In the genomic region with DNA sequence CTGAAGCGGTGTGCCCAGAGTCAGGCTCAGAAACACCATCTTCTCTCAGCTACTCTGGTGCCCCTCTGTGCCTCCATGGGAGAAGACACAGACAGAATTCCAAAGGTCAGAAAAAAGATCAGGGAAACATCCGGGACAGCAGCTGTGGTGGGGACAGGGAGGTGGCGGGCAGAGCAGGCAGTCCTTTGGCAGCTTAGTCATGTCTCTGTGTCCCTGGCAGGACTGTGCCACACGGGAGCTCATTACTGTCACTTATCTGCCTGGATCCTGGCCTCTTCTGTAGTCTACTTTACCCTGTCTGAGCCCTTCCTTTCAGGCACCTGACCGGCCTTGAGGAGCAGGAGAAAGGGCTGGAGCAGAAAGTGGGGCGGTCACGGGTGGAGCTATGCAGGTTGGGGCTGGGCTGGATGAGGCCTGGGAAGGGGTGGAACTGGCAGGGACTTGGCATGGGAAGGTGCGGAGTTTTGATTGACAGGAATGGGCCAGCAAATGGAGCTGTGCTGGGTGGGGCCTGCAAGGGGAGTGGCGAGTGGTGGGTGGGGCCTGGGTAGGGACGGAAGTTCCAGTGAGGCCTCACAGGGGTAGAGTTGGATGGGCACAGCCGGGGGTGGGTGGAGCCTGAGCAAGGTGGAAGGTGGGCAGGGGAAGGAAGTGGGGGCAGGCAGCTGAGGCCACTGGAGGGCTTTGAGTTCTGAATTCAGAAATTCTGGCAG, we compare ENCODE assay signal across 7 mouse cellular contexts.
A peak's percentile ranks its signal among the peaks of the same experiment; 100 is the strongest.
DNase-seq lines count a peak whose midpoint lies in the region; ATAC-seq and TF ChIP-seq lines count a peak whose summit lies in the region.

No protein-coding gene starts in this region.

- no peak overlapping the region for H3K9ac ChIP-seq in intestine, embryonic 14.5 days (ENCODE audit: low read length)
- H3K9ac ChIP-seq in limb, embryonic 13.5 days: no peak overlapping the region
- no peak overlapping the region for H3K9ac ChIP-seq in midbrain, embryonic 11.5 days (ENCODE audit: low read length)
- H3K9ac ChIP-seq in stomach, postnatal 0 days (ENCODE audit: low read length): no peak overlapping the region

- DNase-seq in Muller cell, postnatal 12 days (ENCODE audit: inconsistent ontology term): peak; percentile 61
- peak; percentile 63 for DNase-seq in adrenal gland, postnatal 10 days
- peak; percentile 30 to 41 for DNase-seq in frontal cortex, postnatal 14 days (ENCODE audit: low spot score in 2 of 2)
- DNase-seq in intestine, embryonic 14.5 days (ENCODE audit: low spot score): peak; percentile 72
- peak; percentile 76 for DNase-seq in midbrain, embryonic 11.5 days (ENCODE audit: low spot score, missing footprints)
- peak; percentile 93 for DNase-seq in stomach, postnatal 0 days (ENCODE audit: low spot score)

- no peaks in the 10 kb centered on the region for H3K9me3 ChIP-seq in intestine, embryonic 14.5 days (ENCODE audit: control insufficient read depth, low read length)
- no peaks in the 10 kb centered on the region for H3K9me3 ChIP-seq in limb, embryonic 13.5 days
- no peaks in the 10 kb centered on the region for H3K9me3 ChIP-seq in midbrain, embryonic 11.5 days (ENCODE audit: control insufficient read depth, low read length)
- H3K9me3 ChIP-seq in stomach, postnatal 0 days (ENCODE audit: control insufficient read depth, low read length): no peaks in the 10 kb centered on the region

- H3K4me2 ChIP-seq in intestine, embryonic 14.5 days (ENCODE audit: low read length): no peak overlapping the region
- no peak overlapping the region for H3K4me2 ChIP-seq in limb, embryonic 13.5 days (replicated peaks)
- H3K4me2 ChIP-seq in midbrain, embryonic 11.5 days: no peak overlapping the region
- H3K4me2 ChIP-seq in stomach, postnatal 0 days (replicated peaks; ENCODE audit: low read depth): no peak overlapping the region

- no peaks in the 10 kb centered on the region for H3K27me3 ChIP-seq in intestine, embryonic 14.5 days (replicated peaks; ENCODE audit: control insufficient read depth, insufficient read depth, low read length)
- H3K27me3 ChIP-seq in limb, embryonic 13.5 days: 0 out of 2 replicates have a peak, but pooled peaks cover 6% of the 10 kb centered on the region
- no peaks in the 10 kb centered on the region for H3K27me3 ChIP-seq in midbrain, embryonic 11.5 days (ENCODE audit: control insufficient read depth, insufficient read depth, low read length)
- H3K27me3 ChIP-seq in stomach, postnatal 0 days (ENCODE audit: control insufficient read depth, insufficient read depth, low read length): no peaks in the 10 kb centered on the region

- no peak overlapping the region for H3K27ac ChIP-seq in intestine, embryonic 14.5 days (ENCODE audit: low read depth)
- H3K27ac ChIP-seq in limb, embryonic 13.5 days: no peak overlapping the region
- H3K27ac ChIP-seq in midbrain, embryonic 11.5 days (ENCODE audit: low read depth, low read length): no peak overlapping the region
- no peak overlapping the region for H3K27ac ChIP-seq in stomach, postnatal 0 days (replicated peaks)

- no peak for TF ChIP-seq EP300 in stomach, postnatal 0 days (optimal IDR thresholded peaks at IDR 0.05)

- no peak overlapping the region for H3K4me3 ChIP-seq in intestine, embryonic 14.5 days (ENCODE audit: low read depth, low read length)
- no peak overlapping the region for H3K4me3 ChIP-seq in limb, embryonic 13.5 days
- H3K4me3 ChIP-seq in midbrain, embryonic 11.5 days (ENCODE audit: low read depth, low read length): no peak overlapping the region
- H3K4me3 ChIP-seq in stomach, postnatal 0 days (ENCODE audit: low read depth, low read length): no peak overlapping the region

- H3K36me3 ChIP-seq in intestine, embryonic 14.5 days (ENCODE audit: control insufficient read depth, insufficient read depth, low read length): no peaks in the 10 kb centered on the region
- no peaks in the 10 kb centered on the region for H3K36me3 ChIP-seq in limb, embryonic 13.5 days
- no peaks in the 10 kb centered on the region for H3K36me3 ChIP-seq in midbrain, embryonic 11.5 days (ENCODE audit: control insufficient read depth, insufficient read depth, low read length)
- no peaks in the 10 kb centered on the region for H3K36me3 ChIP-seq in stomach, postnatal 0 days (ENCODE audit: control insufficient read depth, insufficient read depth, low read length)

- 0 out of 2 replicates have a peak, but pooled peaks cover 5% of the 10 kb centered on the region for H3K4me1 ChIP-seq in intestine, embryonic 14.5 days (replicated peaks; ENCODE audit: control insufficient read depth, insufficient read depth, low read length)
- peaks cover 19% of the 10 kb centered on the region; the same call in 1 of the 2 replicates for H3K4me1 ChIP-seq in limb, embryonic 13.5 days
- no peaks in the 10 kb centered on the region for H3K4me1 ChIP-seq in midbrain, embryonic 11.5 days (ENCODE audit: control insufficient read depth, insufficient read depth, low read length)
- H3K4me1 ChIP-seq in stomach, postnatal 0 days (replicated peaks; ENCODE audit: control insufficient read depth, insufficient read depth): no peaks in the 10 kb centered on the region; the same call in 1 of the 2 replicates

- WGBS in intestine, embryonic 14.5 days: 27% methylated on average over 11 of the region's 11 CpGs
- 48% methylated on average over 11 of the region's 11 CpGs for WGBS in limb, embryonic 13.5 days
- 47% methylated on average over 11 of the region's 11 CpGs for WGBS in midbrain, embryonic 11.5 days
- 27% methylated on average over 11 of the region's 11 CpGs for WGBS in stomach, postnatal 0 days

- TF ChIP-seq CTCF in stomach, postnatal 0 days (IDR thresholded peaks at IDR 0.05; ENCODE audit: low read depth): no peak

- peak; percentile 87 for ATAC-seq in intestine, embryonic 14.5 days (replicated peaks; ENCODE audit: low FRiP score, low TSS enrichment, low read depth)
- peak; percentile 33 for ATAC-seq in limb, embryonic 13.5 days (ENCODE audit: low FRiP score, low read depth)
- ATAC-seq in midbrain, embryonic 11.5 days (ENCODE audit: low FRiP score): peak; percentile 63; the same call in 1 of the 2 replicates
- ATAC-seq in stomach, postnatal 0 days (ENCODE audit: low FRiP score, low TSS enrichment): peak; percentile 97

Comparison
In these comparisons a context has a peak if more than half of its experiments do, and no peak if none do; other contexts are left out.
1. DNase-seq: peak in every context shown above with its lines; median percentile 93 in stomach, postnatal 0 days; 76 in midbrain, embryonic 11.5 days; 72 in intestine, embryonic 14.5 days; 63 in adrenal gland, postnatal 10 days; 61 in Muller cell, postnatal 12 days; 36 in frontal cortex, postnatal 14 days.
2. ATAC-seq: peak in every context shown above with its lines; median percentile 97 in stomach, postnatal 0 days; 87 in intestine, embryonic 14.5 days; 63 in midbrain, embryonic 11.5 days; 33 in limb, embryonic 13.5 days.